Mouse (Mus musculus): ENCODE measurements around the gene Nrbf2.

GRCm38 (mm10) chr10:67220251-67220650 lies 64.9 kb downstream of the Nrbf2 start:
- TF ChIP-seq CTCF (IDR thresholded peaks at IDR 0.05; ENCODE audit: low read depth) (no peak), EP300 (IDR thresholded peaks at IDR 0.05; ENCODE audit: low read depth) (no peak)

Measured in liver, postnatal 0 days (tissue).